Mouse (Mus musculus) forebrain, postnatal 0 days (tissue): ENCODE measurements around the gene Adam19. TPM values are rescaled to one million over a fixed set of nuclear protein-coding genes. Genes with fewer than 3 reads are reported as not detected.

Experiments used
- ATAC-seq: fragments of 200-750 bp; cut with Nextera tagmentation; 2 replicates; pipeline ENCODE4 v1.8.0; 2017; ENCODE audit warnings: mild to moderate bottlenecking, moderate library complexity
- DNase-seq: peaks from one replicate; pipeline ENCODE4 v3.0.0-alpha.2; 2015
- H3K27ac ChIP-seq: fragments of 300-500 bp; sonication (generic); 2 replicates; pipeline ENCODE4 v1.5.1; 2014; ENCODE audit warnings: low read depth, mild to moderate bottlenecking, antibody characterized with exemption, low read length, moderate library complexity, mixed read lengths
- H3K27me3 ChIP-seq: fragments of 300-500 bp; sonication (generic); 2 replicates; pipeline ENCODE4 v1.6.1; 2014; ENCODE audit warnings: mild to moderate bottlenecking, low read length, mixed read lengths; ENCODE audit not compliant: insufficient read depth
- H3K36me3 ChIP-seq: fragments of 300-500 bp; sonication (generic); 2 replicates; pipeline ENCODE4 v1.6.1; 2014; ENCODE audit warnings: mild to moderate bottlenecking, moderate library complexity; ENCODE audit not compliant: insufficient read depth
- H3K4me1 ChIP-seq: fragments of 300-500 bp; sonication (generic); 2 replicates; pipeline ENCODE4 v1.6.1; 2014; ENCODE audit warnings: antibody characterized with exemption; ENCODE audit not compliant: insufficient read depth
- H3K4me2 ChIP-seq: fragments of 300-500 bp; sonication (generic); 2 replicates; pipeline ENCODE4 v1.6.1; 2014; ENCODE audit warnings: low read depth, mild to moderate bottlenecking, moderate library complexity
- H3K4me3 ChIP-seq: fragments of 300-500 bp; sonication (generic); 2 replicates; pipeline ENCODE4 v1.5.1; 2014; ENCODE audit warnings: low read depth, low read length, mixed read lengths
- H3K9ac ChIP-seq: fragments of 300-500 bp; sonication (generic); 2 replicates; pipeline ENCODE4 v1.6.1; 2014; ENCODE audit warnings: mild to moderate bottlenecking
- H3K9me3 ChIP-seq: fragments of 300-500 bp; sonication (generic); 2 replicates; pipeline ENCODE4 v1.6.1; 2016; ENCODE audit warnings: low read length
- CTCF ChIP-seq: sonication (generic); IDR thresholded peaks from 2 replicates; pipeline ENCODE4 v1.5.1; 2016; ENCODE audit warnings: antibody characterized with exemption, control low read depth, low read depth
- WGBS: fragments of 180-500 bp; shearing (Covaris S2); extraction: QIAGEN DNeasy Blood & Tissue Kit; methylation state at CpG from one replicate; pipeline ENCODE4 v1.1.7; 2014; 5-methylcytosine and 5-hydroxymethylcytosine counted together
- polyA plus RNA-seq: library from polyadenylated mRNA; unstranded; fragments of >200 nt; fragmentation: Nextera tagmentation; extraction: Ambion mirVana; gene quantifications from 2 replicates; pipeline ENCODE4 v1.2.1, GENCODE M21; 2015
- total RNA-seq: library from RNA; depleted of rRNA; stranded (reverse); fragments of >200 nt; gene quantifications from 2 replicates; pipeline ENCODE4 v1.2.3, GENCODE M21; 2014

Adam19 gene
- total and polyA plus RNA-seq, 2 experiments from 2014 or later: 5.0 to 19.8 TPM

GRCm38 (mm10) chr11:46090036-46090725 lies 34.4 kb downstream of the Adam19 start:
- WGBS: 89% methylated on average over 10 of the region's 10 CpGs
- ATAC-seq: no peak

GRCm38 (mm10) chr11:46090951-46091667 lies 35.3 kb downstream of the Adam19 start:
- H3K27ac ChIP-seq: no peak overlapping the region
- DNase-seq: no peak
- no peak overlapping the region for H3K9ac ChIP-seq
- no peak for TF ChIP-seq CTCF
- H3K4me2 ChIP-seq: no peak overlapping the region
- H3K4me1 ChIP-seq: no peaks in the 10 kb centered on the region
- H3K4me3 ChIP-seq: no peak overlapping the region
- H3K27me3 ChIP-seq: no peaks in the 10 kb centered on the region
- no peak for ATAC-seq
- H3K9me3 ChIP-seq: no peaks in the 10 kb centered on the region
- 54% methylated on average over 10 of the region's 10 CpGs for WGBS
- H3K36me3 ChIP-seq: 0 out of 2 replicates have a peak, but pooled peaks cover 6% of the 10 kb centered on the region

More at GRCm38 (mm10) chr11:46090036-46090725, 34.4 kb downstream of the Adam19 start:
- Histone ChIP-seq H3K27ac (no peak overlapping the region), H3K4me2 (no peak overlapping the region), H3K9ac (no peak overlapping the region), H3K9me3 (no peaks in the 10 kb centered on the region), H3K4me3 (no peak overlapping the region), H3K4me1 (no peaks in the 10 kb centered on the region), H3K36me3 (0 out of 2 replicates have a peak, but pooled peaks cover 6% of the 10 kb centered on the region), H3K27me3 (no peaks in the 10 kb centered on the region)
- DNase-seq: no peak
- TF ChIP-seq CTCF: no peak

GRCm38 (mm10) chr11:46092121-46092520 lies 36.3 kb downstream of the Adam19 start:
- 67% methylated on average over 4 of the region's 4 CpGs for WGBS
- no peaks in the 10 kb centered on the region for H3K9me3 ChIP-seq
- no peak overlapping the region for H3K4me3 ChIP-seq
- ATAC-seq (no peak), DNase-seq (no peak)
- TF ChIP-seq CTCF: no peak
- no peaks in the 10 kb centered on the region for H3K27me3 ChIP-seq
- H3K36me3 ChIP-seq: 0 out of 2 replicates have a peak, but pooled peaks cover 6% of the 10 kb centered on the region
- no peak overlapping the region for H3K4me2 ChIP-seq
- H3K4me1 ChIP-seq: no peaks in the 10 kb centered on the region
- H3K27ac ChIP-seq: no peak overlapping the region
- H3K9ac ChIP-seq: no peak overlapping the region

GRCm38 (mm10) chr11:46095477-46096264 lies 39.9 kb downstream of the Adam19 start:
- Histone ChIP-seq H3K4me3 (no peak overlapping the region), H3K9me3 (no peaks in the 10 kb centered on the region), H3K9ac (no peak overlapping the region), H3K4me2 (no peak overlapping the region), H3K27me3 (no peaks in the 10 kb centered on the region), H3K27ac (no peak overlapping the region), H3K36me3 (peaks cover 17% of the 10 kb centered on the region), H3K4me1 (no peaks in the 10 kb centered on the region)
- no peak for TF ChIP-seq CTCF
- DNase-seq (no peak), ATAC-seq (no peak)
- 67% methylated on average over 9 of the region's 9 CpGs for WGBS

- Histone ChIP-seq H3K4me3 (no peak overlapping the region), H3K27me3 (no peaks in the 10 kb centered on the region), H3K9ac (no peak overlapping the region), H3K9me3 (no peaks in the 10 kb centered on the region), H3K4me2 (no peak overlapping the region), H3K4me1 (no peaks in the 10 kb centered on the region), H3K27ac (no peak overlapping the region), H3K36me3 (peaks cover 21% of the 10 kb centered on the region)
- 95% methylated on average over 6 of the region's 6 CpGs for WGBS
- TF ChIP-seq CTCF: no peak
- ATAC-seq (no peak), DNase-seq (no peak)
These were observed 40.5 kb downstream of the Adam19 start for GRCm38 (mm10) chr11:46096265-46096649.

- Histone ChIP-seq H3K9ac (no peak overlapping the region), H3K9me3 (no peaks in the 10 kb centered on the region), H3K36me3 (peaks cover 21% of the 10 kb centered on the region), H3K4me1 (no peaks in the 10 kb centered on the region), H3K4me3 (no peak overlapping the region), H3K27ac (no peak overlapping the region), H3K27me3 (no peaks in the 10 kb centered on the region), H3K4me2 (no peak overlapping the region)
- no peak for TF ChIP-seq CTCF
- DNase-seq: no peak
- WGBS: 85% methylated on average over 3 of the region's 3 CpGs
- ATAC-seq: no peak
These were observed 41.3 kb downstream of the Adam19 start for GRCm38 (mm10) chr11:46097062-46097461.
